Mouse (Mus musculus): ENCODE results near the gene Itpk1. TPM values are rescaled to one million over a fixed set of nuclear protein-coding genes. Genes with fewer than 3 reads are reported as not detected.

The Itpk1 gene
- total RNA-seq, 2 experiments from 2014 or later = 66.6 to 76.8 TPM

- DNase-seq (ENCODE audit: low spot score in 2 of 2) = no peak
- no peak for TF ChIP-seq CTCF (conservative IDR thresholded peaks at IDR 0.05)
- Histone ChIP-seq H3K27ac (no peak overlapping the region), H3K4me3 (no peak overlapping the region)
Measured at GRCm38 (mm10) chr12:102552001-102552400, 152.7 kb downstream of the Itpk1 start.

DNA sequence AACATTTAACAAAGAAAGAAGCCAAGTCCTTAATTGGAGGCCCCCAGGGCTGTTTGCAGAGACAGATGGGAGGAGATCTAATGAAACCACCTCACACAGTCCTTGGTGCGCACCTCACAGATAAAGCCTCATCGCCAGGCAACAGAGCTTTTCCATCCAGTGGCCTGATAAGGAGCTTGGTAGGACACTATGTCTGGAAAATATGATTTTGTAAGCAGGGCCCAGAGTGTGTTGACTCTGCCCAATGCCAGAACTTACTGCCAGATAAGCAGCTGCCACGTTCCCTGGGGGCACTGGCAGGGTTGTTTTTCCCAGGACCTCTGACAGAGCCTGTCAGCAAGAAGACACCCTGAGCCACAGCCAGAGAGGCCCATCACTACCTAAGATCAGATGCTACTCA is 153.5 kb downstream of the Itpk1 start:
- H3K4me3 ChIP-seq = no peak overlapping the region
- no peak for TF ChIP-seq CTCF (conservative IDR thresholded peaks at IDR 0.05)
- H3K27ac ChIP-seq = no peak overlapping the region

DNA sequence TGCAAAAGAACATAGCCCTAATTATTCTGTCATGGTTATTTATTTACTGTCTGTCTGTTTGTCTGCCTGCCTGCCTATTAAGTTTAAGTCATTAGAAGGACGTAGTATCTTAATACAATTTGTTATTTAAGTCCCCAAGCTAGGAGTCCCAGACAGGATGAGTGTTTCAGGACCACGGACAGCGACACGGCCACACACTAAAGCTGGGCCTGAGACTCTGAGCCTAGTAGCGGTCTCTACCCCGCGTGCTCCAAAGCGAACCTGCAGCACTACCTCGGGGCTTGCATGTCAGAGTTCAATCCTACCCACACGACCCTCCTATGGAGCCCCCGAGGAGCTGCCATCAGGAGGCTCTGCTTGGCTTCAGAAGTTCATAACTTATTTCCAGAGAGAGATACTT is 154.2 kb downstream of the Itpk1 start:
- no peak for DNase-seq (ENCODE audit: low spot score in 2 of 2)
- H3K4me3 ChIP-seq = no peak overlapping the region
- no peak for TF ChIP-seq CTCF (conservative IDR thresholded peaks at IDR 0.05)
- no peak overlapping the region for H3K27ac ChIP-seq

More for the DNA sequence above, 153.5 kb downstream of the Itpk1 start:
- DNase-seq (ENCODE audit: low spot score in 2 of 2) = no peak

- no peak overlapping the region for H3K4me3 ChIP-seq
- no peak for TF ChIP-seq CTCF (conservative IDR thresholded peaks at IDR 0.05)
- DNase-seq (ENCODE audit: low spot score in 2 of 2) = no peak
- H3K27ac ChIP-seq = no peak overlapping the region
Measured at GRCm38 (mm10) chr12:102545122-102545521, 159.6 kb downstream of the Itpk1 start.

GRCm38 (mm10) chr12:102541168-102541567 is 163.6 kb downstream of the Itpk1 start:
- no peak for DNase-seq (ENCODE audit: low spot score in 2 of 2)
- TF ChIP-seq CTCF (conservative IDR thresholded peaks at IDR 0.05) = no peak
- H3K27ac ChIP-seq = no peak overlapping the region
- no peak overlapping the region for H3K4me3 ChIP-seq

GRCm38 (mm10) chr12:102540278-102540677 is 164.5 kb downstream of the Itpk1 start:
- no peak overlapping the region for H3K4me3 ChIP-seq
- no peak for DNase-seq (ENCODE audit: low spot score in 2 of 2)
- no peak overlapping the region for H3K27ac ChIP-seq
- no peak for TF ChIP-seq CTCF (conservative IDR thresholded peaks at IDR 0.05)

DNA sequence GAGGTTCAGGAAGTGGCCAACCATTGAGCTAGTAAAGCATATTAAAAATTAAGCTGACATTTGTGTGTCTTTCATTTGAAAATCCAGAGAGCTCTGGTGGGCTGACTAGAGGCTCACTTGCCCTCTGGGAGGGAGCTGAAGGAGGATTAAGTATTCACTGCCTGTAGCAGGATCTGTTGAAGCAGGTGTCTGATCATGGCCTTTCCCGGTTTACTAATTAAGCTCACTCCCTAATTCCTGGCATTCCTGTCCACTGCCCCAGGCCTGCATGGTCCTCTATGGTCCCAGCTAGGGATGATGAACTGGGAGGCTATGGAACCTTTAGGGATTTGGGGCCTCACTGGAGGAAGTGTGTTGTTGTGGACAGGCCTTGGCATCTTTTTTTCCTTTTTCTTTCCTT is 168.9 kb downstream of the Itpk1 start:
- Histone ChIP-seq H3K4me3 (no peak overlapping the region), H3K27ac (no peak overlapping the region)
- no peak for DNase-seq (ENCODE audit: low spot score in 2 of 2)
- no peak for TF ChIP-seq CTCF (conservative IDR thresholded peaks at IDR 0.05)

- DNase-seq (ENCODE audit: low spot score in 2 of 2) = no peak
- no peak for TF ChIP-seq CTCF (conservative IDR thresholded peaks at IDR 0.05)
- no peak overlapping the region for H3K4me3 ChIP-seq
- H3K27ac ChIP-seq = no peak overlapping the region
Measured at GRCm38 (mm10) chr12:102527989-102528388, 176.7 kb downstream of the Itpk1 start.

- H3K4me3 ChIP-seq = no peak overlapping the region
- peak; percentile 77 for TF ChIP-seq CTCF (conservative IDR thresholded peaks at IDR 0.05)
- H3K27ac ChIP-seq = no peak overlapping the region
- DNase-seq (ENCODE audit: low spot score in 2 of 2) = peak in 1 of 2 experiments; percentile 17
Measured at GRCm38 (mm10) chr12:102524760-102525159, 180.0 kb downstream of the Itpk1 start.

DNA sequence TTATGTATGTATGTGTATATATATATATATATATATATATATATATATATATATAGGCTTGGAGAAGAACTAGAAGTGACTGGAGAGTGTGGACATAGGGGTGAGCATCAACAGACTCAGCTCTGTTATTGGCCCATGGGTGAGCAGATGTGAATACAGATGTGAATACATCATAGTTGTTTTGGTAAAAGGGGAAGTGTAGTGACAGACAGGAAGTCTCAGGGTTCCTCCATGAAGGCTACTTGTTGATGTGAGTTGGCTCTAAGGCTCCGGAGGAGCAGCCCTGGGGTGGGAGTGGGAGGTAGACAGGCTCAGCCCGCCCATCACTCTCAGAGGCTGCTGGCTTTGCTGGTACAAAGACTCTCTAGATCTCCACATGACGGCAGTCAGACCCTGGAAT is 180.5 kb downstream of the Itpk1 start:
- DNase-seq (ENCODE audit: low spot score in 2 of 2) = no peak
- no peak overlapping the region for H3K4me3 ChIP-seq
- TF ChIP-seq CTCF (conservative IDR thresholded peaks at IDR 0.05) = no peak
- no peak overlapping the region for H3K27ac ChIP-seq

DNA sequence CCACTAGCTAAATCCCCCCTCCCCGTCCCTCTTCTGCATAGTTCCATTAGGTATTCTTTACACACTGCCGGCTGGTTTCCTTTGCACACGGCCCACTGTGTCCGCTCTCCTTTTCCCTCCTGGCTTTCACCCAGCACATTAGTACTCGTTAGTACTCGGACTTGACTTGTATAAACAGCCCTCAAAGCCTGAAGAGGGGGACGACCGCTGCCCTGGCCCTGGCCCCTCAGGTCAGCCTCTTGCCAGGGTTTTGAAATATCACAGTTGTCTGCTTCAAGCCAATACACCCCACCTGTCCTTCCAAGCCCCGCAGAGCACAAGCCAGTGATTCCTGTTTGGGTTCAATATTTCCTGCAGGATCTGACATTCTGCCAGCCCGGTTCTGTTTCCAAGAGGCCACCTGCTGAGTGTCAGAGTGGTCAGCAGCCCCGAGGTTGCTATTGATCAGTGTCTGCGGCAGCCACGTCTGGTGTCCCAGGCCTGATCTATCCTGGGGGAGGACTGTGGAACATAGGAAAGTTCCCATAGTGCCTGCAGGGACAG is 182.9 kb downstream of the Itpk1 start:
- H3K4me3 ChIP-seq = no peak overlapping the region
- TF ChIP-seq CTCF (conservative IDR thresholded peaks at IDR 0.05) = no peak
- no peak overlapping the region for H3K27ac ChIP-seq
- no peak for DNase-seq (ENCODE audit: low spot score in 2 of 2)

DNA sequence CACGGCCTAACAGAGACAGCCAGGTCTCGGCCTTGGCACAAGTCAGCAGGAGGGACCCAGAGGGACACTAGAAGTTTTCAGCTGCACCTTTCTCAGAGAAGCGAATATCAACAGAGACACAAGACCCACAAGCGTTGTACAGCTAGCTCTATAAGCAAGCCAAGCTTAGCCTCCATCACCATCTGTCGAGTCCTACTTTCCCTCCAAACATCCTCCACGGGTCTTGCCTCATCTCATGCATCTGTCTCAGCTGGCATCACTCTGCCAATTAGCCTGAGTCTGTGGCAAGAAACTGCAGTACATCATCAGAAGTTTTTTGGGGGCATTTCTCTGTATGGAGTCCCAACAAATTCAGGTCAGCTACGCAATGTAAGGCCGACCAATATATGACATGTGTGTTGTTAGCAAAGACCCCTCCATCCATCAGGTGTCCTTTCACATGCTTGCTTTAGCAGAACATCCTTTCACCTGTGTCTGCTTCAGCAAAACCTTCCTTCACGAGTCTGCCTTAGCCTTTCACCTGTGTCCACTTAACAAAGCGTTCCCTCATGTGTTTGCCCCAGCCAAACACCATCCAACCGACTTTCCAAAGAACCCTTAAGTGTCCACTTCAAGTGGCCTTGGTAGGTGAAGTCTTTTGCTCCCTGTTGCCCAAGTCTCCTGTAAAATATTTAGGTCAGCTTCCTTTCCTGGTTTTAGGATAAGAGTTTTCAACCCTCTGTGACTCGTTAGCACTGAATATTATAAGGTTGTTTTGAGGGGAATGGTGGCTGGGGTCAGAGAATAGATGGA is 184.6 kb downstream of the Itpk1 start:
- no peak for DNase-seq (ENCODE audit: low spot score in 2 of 2)
- H3K27ac ChIP-seq = no peak overlapping the region
- no peak for TF ChIP-seq CTCF (conservative IDR thresholded peaks at IDR 0.05)
- no peak overlapping the region for H3K4me3 ChIP-seq

Small RNA genes within 50 kb of the gene (microRNA-seq; reads per million reads assigned to microRNA genes)
- gene Mir1936 = 0.37 to 1.6 reads per million in 2 experiments

Other genes starting within 250 kb of the Itpk1 start
- gene Golga5, start 235.8 kb downstream of the Itpk1 start, total RNA-seq (2021) = 10 to 100 TPM; 24.6 to 26.3 TPM
- gene Chga, start 150.0 kb downstream of the Itpk1 start, total RNA-seq (2021) = 100 to 1,000 TPM; 123 to 124 TPM
- gene Moap1, start 38.7 kb upstream of the Itpk1 start, total RNA-seq (2021) = 10 to 100 TPM; 24.3 to 24.9 TPM
- gene Tmem251, start 38.8 kb upstream of the Itpk1 start, total RNA-seq (2021) = 1 to 10 TPM; 5.1 TPM
- not detected for gene Gm28051, start 52.8 kb upstream of the Itpk1 start, total RNA-seq (2021)
- gene Gon7, start 52.9 kb upstream of the Itpk1 start, total RNA-seq (2021) = 10 to 100 TPM; 13.2 to 13.4 TPM
- gene Ubr7, start 53.0 kb upstream of the Itpk1 start, total RNA-seq (2021) = 10 to 100 TPM; 29.8 to 31.3 TPM
- gene Gm20604, start 53.7 kb upstream of the Itpk1 start, total RNA-seq (2021) = 10 to 100 TPM; 13.2 to 16.0 TPM
- 10 to 100 TPM; 17.8 to 19.2 TPM for gene Btbd7, start 173.5 kb upstream of the Itpk1 start, total RNA-seq (2021)
- not detected for gene Cox8c, start 194.4 kb upstream of the Itpk1 start, total RNA-seq (2021)
- 10 to 100 TPM; 53.2 to 56.6 TPM for gene Unc79, start 243.9 kb upstream of the Itpk1 start, total RNA-seq (2021)